Mouse (Mus musculus): ENCODE results near the gene Gm10491. TPM values are rescaled to one million over a fixed set of nuclear protein-coding genes. Genes with fewer than 3 reads are reported as not detected.
A peak's percentile ranks its signal among the peaks of the same experiment; 100 is the strongest.
"Not testable (repeated sequence)": the region's sequence is repeated elsewhere in the genome, so short reads cannot be mapped to it uniquely, and the experiment has no call there.

Gm10491 gene
- total and polyA plus RNA-seq, 2 experiments from 2014 or later: not detected

DNA sequence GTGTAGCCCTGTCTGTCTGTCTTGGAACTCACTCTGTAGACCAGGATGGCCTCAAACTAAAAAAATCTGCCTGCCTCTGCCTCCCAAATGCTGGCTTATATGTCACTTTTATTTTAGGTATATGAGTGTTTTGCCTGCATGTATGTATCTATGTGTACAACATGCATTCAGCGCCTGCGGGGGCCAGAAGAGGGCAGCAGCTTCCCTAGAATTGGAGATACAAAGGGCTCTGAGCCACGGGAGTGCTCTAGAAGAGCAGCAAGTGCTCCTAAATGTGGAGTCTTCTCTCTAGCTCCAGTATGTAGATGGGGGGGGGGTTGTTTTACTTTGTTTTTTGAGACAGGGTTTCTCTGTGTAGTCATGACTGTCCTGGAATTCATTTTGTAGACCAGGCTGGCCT, 8.0 kb upstream of the Gm10491 start:
- peak; percentile 38; the same call in 1 of the 2 replicates for TF ChIP-seq CTCF (IDR thresholded peaks at IDR 0.05; ENCODE audit: low read depth)
- ATAC-seq; H3K36me3 ChIP-seq (ENCODE audit: insufficient read depth, low read length); H3K27ac ChIP-seq; H3K4me3 ChIP-seq (ENCODE audit: low read length); H3K4me2 ChIP-seq (ENCODE audit: low read depth, low read length); H3K4me1 ChIP-seq (ENCODE audit: insufficient read depth, low read length); H3K27me3 ChIP-seq (ENCODE audit: insufficient read depth, low read length); H3K9ac ChIP-seq (replicated peaks; ENCODE audit: low read length); H3K9me3 ChIP-seq (ENCODE audit: low read length): not testable (repeated sequence)
- WGBS: 26% methylated on average over 3 of the region's 3 CpGs
- peak; percentile 20 for DNase-seq (ENCODE audit: low spot score)

DNA sequence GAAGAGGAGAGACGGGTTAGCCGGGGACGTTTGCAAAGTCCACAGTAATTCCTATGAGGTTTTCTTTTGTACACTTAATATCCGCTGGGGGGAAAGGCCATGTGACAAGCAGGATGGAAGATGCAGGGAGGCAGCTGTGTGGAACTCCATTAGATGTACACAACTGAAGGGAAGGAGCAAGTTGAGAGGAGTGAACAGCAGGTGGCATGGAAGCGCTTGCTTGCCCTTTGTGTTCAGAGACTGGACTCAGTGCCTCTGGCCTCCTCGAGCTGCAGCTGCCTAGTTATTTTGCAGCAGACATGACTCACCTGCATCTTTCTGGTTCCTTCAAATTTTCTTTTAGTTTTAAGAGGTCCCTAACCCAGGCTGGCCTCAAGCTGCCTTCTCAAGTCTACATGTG, 2.8 kb upstream of the Gm10491 start:
- Histone ChIP-seq H3K4me2 (ENCODE audit: low read depth, low read length) (no peak overlapping the region), H3K27ac (no peak overlapping the region), H3K36me3 (ENCODE audit: insufficient read depth, low read length) (no peaks in the 10 kb centered on the region), H3K9ac (replicated peaks; ENCODE audit: low read length) (no peak overlapping the region), H3K4me1 (ENCODE audit: insufficient read depth, low read length) (no peaks in the 10 kb centered on the region), H3K4me3 (ENCODE audit: low read length) (no peak overlapping the region), H3K9me3 (ENCODE audit: low read length) (no peaks in the 10 kb centered on the region), H3K27me3 (ENCODE audit: insufficient read depth, low read length) (no peaks in the 10 kb centered on the region)
- 54% methylated on average over 6 of the region's 6 CpGs for WGBS
- DNase-seq (ENCODE audit: low spot score) (peak; percentile 32), ATAC-seq (no peak)
- TF ChIP-seq CTCF (IDR thresholded peaks at IDR 0.05; ENCODE audit: low read depth): no peak

DNA sequence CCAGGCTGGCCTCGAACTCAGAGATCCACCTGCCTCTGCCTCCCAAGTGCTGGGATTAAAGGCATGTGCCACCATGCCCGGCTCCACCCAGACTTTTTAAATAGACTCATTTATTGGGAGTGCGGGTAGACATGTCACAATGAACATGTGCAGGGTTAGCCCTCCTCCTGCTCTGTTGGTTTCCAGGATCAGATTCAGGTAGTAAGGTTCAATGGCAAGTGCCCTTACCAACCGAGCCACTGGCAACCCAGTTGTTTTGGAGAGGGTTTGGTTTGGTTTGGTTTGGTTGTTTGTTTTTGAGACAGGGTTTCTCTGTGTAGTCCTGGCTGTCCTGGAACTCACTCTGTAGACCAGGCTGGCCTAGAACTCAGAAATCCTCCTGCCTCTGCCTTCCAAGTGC, 1.6 kb upstream of the Gm10491 start, which contains the start of gene Gm10490:
Gm10490 (plus strand) TSS at position 301 of the 400 bp plus-strand sequence.
- not testable (repeated sequence) for H3K4me1 ChIP-seq (ENCODE audit: insufficient read depth, low read length); H3K36me3 ChIP-seq (ENCODE audit: insufficient read depth, low read length); H3K9me3 ChIP-seq (ENCODE audit: low read length); H3K27me3 ChIP-seq (ENCODE audit: insufficient read depth, low read length); H3K27ac ChIP-seq; H3K4me2 ChIP-seq (ENCODE audit: low read depth, low read length); H3K4me3 ChIP-seq (ENCODE audit: low read length); H3K9ac ChIP-seq (replicated peaks; ENCODE audit: low read length); ATAC-seq; DNase-seq (ENCODE audit: low spot score)
- WGBS: 90% methylated on average over 4 of the region's 4 CpGs

DNA sequence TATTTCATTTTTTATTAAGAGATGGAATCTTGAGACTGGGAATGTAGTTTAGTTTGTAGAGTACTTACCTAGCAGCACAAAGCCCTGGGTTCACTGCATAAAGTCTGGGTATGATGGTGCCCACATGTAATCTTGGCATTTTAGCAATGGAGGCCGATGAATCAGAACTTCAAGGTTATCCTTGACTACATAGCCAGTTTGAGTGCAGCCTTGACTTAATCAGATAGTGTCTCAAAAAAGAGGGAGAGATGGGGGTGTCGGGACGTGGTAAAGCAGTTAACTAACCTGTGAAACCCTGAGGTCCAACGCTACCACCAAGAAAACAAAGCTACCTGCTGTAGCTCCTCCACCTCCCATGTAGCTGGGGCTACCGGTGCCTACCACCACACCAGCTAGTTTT, 3.2 kb downstream of the Gm10491 start:
- H3K9me3 ChIP-seq (ENCODE audit: low read length): no peaks in the 10 kb centered on the region

DNA sequence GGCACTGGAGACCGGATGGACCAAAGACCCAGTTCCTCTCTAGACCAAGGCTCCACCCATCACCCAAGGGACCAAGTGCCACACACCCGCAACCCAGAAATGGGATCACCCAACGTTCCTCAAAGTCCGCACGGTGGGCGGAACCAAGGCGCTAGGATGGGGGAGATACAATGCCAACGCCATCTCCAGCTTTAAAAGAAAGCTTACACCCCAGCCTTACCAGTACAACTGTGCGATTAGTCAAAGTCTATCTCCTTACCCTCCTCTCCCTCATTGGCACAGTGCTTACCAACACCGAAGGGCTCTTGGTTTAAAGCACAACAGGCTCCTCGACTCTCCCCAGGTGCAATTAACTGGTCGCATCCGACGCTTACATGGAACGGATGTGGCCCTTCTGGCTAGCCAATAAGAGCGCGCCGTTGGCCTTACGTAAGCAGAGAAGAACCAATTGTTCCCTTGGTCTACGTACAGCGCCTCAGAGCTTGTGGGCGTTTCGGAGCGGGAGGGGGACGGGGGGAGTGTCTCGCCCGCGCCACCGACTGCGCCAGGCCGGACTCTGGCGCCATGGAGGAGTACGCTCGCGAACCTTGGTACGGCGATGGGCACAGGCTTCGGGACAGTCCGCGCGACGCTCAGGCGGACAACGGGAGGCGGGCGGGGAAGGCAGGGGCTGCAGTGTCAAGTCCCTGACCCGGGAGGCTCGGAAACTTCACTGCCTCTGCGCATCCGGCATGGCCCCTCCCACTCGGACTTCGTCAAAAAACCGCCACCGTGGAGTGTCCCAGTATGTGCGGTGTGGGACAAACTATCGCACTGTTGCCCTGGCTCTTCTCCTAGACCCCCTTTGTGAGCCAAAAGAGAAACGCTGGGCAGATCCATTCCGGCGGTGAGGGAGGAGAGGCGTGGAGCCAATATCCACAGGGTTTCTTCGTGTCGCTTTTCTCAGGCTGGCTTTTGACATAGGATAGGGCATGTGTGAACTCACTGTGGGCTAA, 8.5 kb downstream of the Gm10491 start, which contains the start of the genes Pqbp1 and Timm17b:
Pqbp1 (minus strand) TSS at position 390 of the 995 bp plus-strand sequence.
Timm17b (plus strand) TSS at position 478 of the 995 bp plus-strand sequence.
- Histone ChIP-seq H3K36me3 (ENCODE audit: insufficient read depth, low read length) (peaks cover 3% of the 10 kb centered on the region; the same call in 1 of the 2 replicates), H3K27me3 (ENCODE audit: insufficient read depth, low read length) (no peaks in the 10 kb centered on the region), H3K9ac (replicated peaks; ENCODE audit: low read length) (peak within 1 kb of the TSS; percentile 45), H3K4me2 (ENCODE audit: low read depth, low read length) (peak within 1 kb of the TSS; percentile 61), H3K9me3 (ENCODE audit: low read length) (no peaks in the 10 kb centered on the region), H3K4me3 (ENCODE audit: low read length) (peak within 1 kb of the TSS; percentile 54), H3K27ac (peak within 1 kb of the TSS; percentile 90), H3K4me1 (ENCODE audit: insufficient read depth, low read length) (no peaks in the 10 kb centered on the region)
- WGBS: 25% methylated on average over 62 of the region's 62 CpGs
- no peak for TF ChIP-seq CTCF (IDR thresholded peaks at IDR 0.05; ENCODE audit: low read depth)
- ATAC-seq: peak; percentile 98
- peak; percentile 94 for DNase-seq (ENCODE audit: low spot score)

More for the DNA sequence above, 3.2 kb downstream of the Gm10491 start:
- Histone ChIP-seq H3K4me1 (ENCODE audit: insufficient read depth, low read length) (no peaks in the 10 kb centered on the region), H3K4me3 (ENCODE audit: low read length) (no peak overlapping the region), H3K9ac (replicated peaks; ENCODE audit: low read length) (no peak overlapping the region), H3K27me3 (ENCODE audit: insufficient read depth, low read length) (no peaks in the 10 kb centered on the region), H3K36me3 (ENCODE audit: insufficient read depth, low read length) (no peaks in the 10 kb centered on the region), H3K4me2 (ENCODE audit: low read depth, low read length) (no peak overlapping the region), H3K27ac (no peak overlapping the region)
- DNase-seq (ENCODE audit: low spot score) (no peak), ATAC-seq (no peak)
- WGBS: 89% methylated on average over 5 of the region's 5 CpGs
- TF ChIP-seq CTCF (IDR thresholded peaks at IDR 0.05; ENCODE audit: low read depth): no peak

DNA sequence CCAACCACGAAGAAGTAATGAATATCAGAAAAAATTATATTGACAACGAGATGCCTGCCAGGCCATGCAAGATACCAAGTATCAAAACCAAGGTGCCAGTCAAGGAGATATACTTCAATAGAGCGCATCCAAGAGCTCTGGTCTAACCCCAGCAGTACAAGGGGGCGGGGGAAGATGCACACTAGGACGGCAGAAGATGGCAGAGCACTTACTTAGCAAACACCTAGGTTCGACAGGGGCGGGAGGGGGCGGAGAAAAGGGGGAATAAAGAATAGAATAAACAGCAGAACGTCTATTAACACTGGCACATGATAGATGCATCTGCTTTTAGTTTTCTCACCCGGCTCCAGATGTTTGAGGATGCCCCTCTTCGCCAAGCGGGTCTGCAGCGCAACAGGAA, 9.4 kb downstream of the Gm10491 start:
- WGBS: 37% methylated on average over 13 of the region's 13 CpGs
- H3K9ac ChIP-seq (replicated peaks; ENCODE audit: low read length): peak overlapping the region; percentile 45
- H3K36me3 ChIP-seq (ENCODE audit: insufficient read depth, low read length): peaks cover 5% of the 10 kb centered on the region; the same call in 1 of the 2 replicates
- peak overlapping the region; percentile 90 for H3K27ac ChIP-seq
- no peak for ATAC-seq
- H3K27me3 ChIP-seq (ENCODE audit: insufficient read depth, low read length): no peaks in the 10 kb centered on the region
- no peaks in the 10 kb centered on the region for H3K9me3 ChIP-seq (ENCODE audit: low read length)
- peak overlapping the region; percentile 61 for H3K4me2 ChIP-seq (ENCODE audit: low read depth, low read length)
- DNase-seq (ENCODE audit: low spot score): no peak
- no peak for TF ChIP-seq CTCF (IDR thresholded peaks at IDR 0.05; ENCODE audit: low read depth)
- H3K4me1 ChIP-seq (ENCODE audit: insufficient read depth, low read length): no peaks in the 10 kb centered on the region
- H3K4me3 ChIP-seq (ENCODE audit: low read length): peak overlapping the region; percentile 54
